Mouse (Mus musculus): ENCODE data around the gene Sln. TPM values are rescaled to one million over a fixed set of nuclear protein-coding genes. Genes with fewer than 3 reads are reported as not detected.

Gene Sln
- not detected for total RNA-seq (2021)

- intact Hi-C loops (cut with DNase I) = no loop called here
- no peak for DNase-seq
Measured at GRCm38 (mm10) chr9:53849864-53850263, at the start of gene Sln. TSS of gene Sln (plus strand) at chr9:53850164.

- no peak for DNase-seq
- intact Hi-C loops (cut with DNase I) = no loop called here
Measured at GRCm38 (mm10) chr9:53802921-53803320, 47.0 kb upstream of the Sln start.

- intact Hi-C loops (cut with DNase I) = no loop called here
- no peak for DNase-seq
Measured at GRCm38 (mm10) chr9:53806496-53807086, 43.4 kb upstream of the Sln start.

GRCm38 (mm10) chr9:53813418-53813817, 36.5 kb upstream of the Sln start:
- intact Hi-C loops (cut with DNase I) = no loop called here
- no peak for DNase-seq

- DNase-seq = peak; percentile 67
- intact Hi-C loops (cut with DNase I) = no loop called here
Measured at GRCm38 (mm10) chr9:53818760-53819159, 31.2 kb upstream of the Sln start.

GRCm38 (mm10) chr9:53825318-53825717, 24.6 kb upstream of the Sln start:
- intact Hi-C loops (cut with DNase I) = loop anchor here (10.0 kb wide), 1 partner anchor 121 kb away; the partner anchor contains the start of gene Rab39
- DNase-seq = peak; percentile 13

GRCm38 (mm10) chr9:53829081-53829865, 20.7 kb upstream of the Sln start:
- intact Hi-C loops (cut with DNase I) = loop anchor here (10.0 kb wide), 1 partner anchor 124 kb away; the partner anchor contains the start of gene Rab39
- DNase-seq = peak; percentile 47

GRCm38 (mm10) chr9:53829866-53830209, 20.1 kb upstream of the Sln start:
- DNase-seq = no peak
- intact Hi-C loops (cut with DNase I) = loop anchor here (10.0 kb wide), 1 partner anchor 125 kb away; the partner anchor contains the start of gene Rab39

- no peak for DNase-seq
- intact Hi-C loops (cut with DNase I) = no loop called here
Measured at GRCm38 (mm10) chr9:53835039-53835438, 14.9 kb upstream of the Sln start.

- no peak for DNase-seq
- intact Hi-C loops (cut with DNase I) = no loop called here
Measured at GRCm38 (mm10) chr9:53835976-53836375, 14.0 kb upstream of the Sln start.

- no peak for DNase-seq
- intact Hi-C loops (cut with DNase I) = no loop called here
Measured at GRCm38 (mm10) chr9:53838816-53839215, 11.1 kb upstream of the Sln start.

- no peak for DNase-seq
- intact Hi-C loops (cut with DNase I) = no loop called here
Measured at GRCm38 (mm10) chr9:53848548-53848947, 1.4 kb upstream of the Sln start.

GRCm38 (mm10) chr9:53852158-53852557, 2.2 kb downstream of the Sln start:
- intact Hi-C loops (cut with DNase I) = no loop called here
- DNase-seq = no peak

- intact Hi-C loops (cut with DNase I) = no loop called here
- no peak for DNase-seq
Measured at GRCm38 (mm10) chr9:53853672-53854071, 3.7 kb downstream of the Sln start.

- no peak for DNase-seq
- intact Hi-C loops (cut with DNase I) = no loop called here
Measured at GRCm38 (mm10) chr9:53854525-53854924, 4.6 kb downstream of the Sln start.

GRCm38 (mm10) chr9:53857864-53858263, 7.9 kb downstream of the Sln start:
- intact Hi-C loops (cut with DNase I) = no loop called here
- no peak for DNase-seq

- DNase-seq = no peak
- intact Hi-C loops (cut with DNase I) = no loop called here
Measured at GRCm38 (mm10) chr9:53873239-53873638, 23.3 kb downstream of the Sln start.

GRCm38 (mm10) chr9:53877423-53877822, 27.5 kb downstream of the Sln start:
- intact Hi-C loops (cut with DNase I) = no loop called here
- DNase-seq = no peak

- peak; percentile 42 for DNase-seq
- intact Hi-C loops (cut with DNase I) = no loop called here
Measured at GRCm38 (mm10) chr9:53883588-53884280, 33.8 kb downstream of the Sln start.

- intact Hi-C loops (cut with DNase I) = loop anchor here (2.0 to 5.0 kb wide), 2 partner anchors 97 to 222 kb away; no protein-coding TSS in a partner anchor
- DNase-seq = peak; percentile 79
Measured at GRCm38 (mm10) chr9:53890075-53890474, 40.1 kb downstream of the Sln start.

- intact Hi-C loops (cut with DNase I) = no loop called here
- no peak for DNase-seq
Measured at GRCm38 (mm10) chr9:53895827-53896226, 45.9 kb downstream of the Sln start.

- intact Hi-C loops (cut with DNase I) = no loop called here
- DNase-seq = peak; percentile 79
Measured at GRCm38 (mm10) chr9:53899836-53900235, 49.9 kb downstream of the Sln start.
